Mouse (Mus musculus): ENCODE data around the gene Lyg1.
A peak's percentile ranks its signal among the peaks of the same experiment; 100 is the strongest.

The Lyg1 gene

DNA sequence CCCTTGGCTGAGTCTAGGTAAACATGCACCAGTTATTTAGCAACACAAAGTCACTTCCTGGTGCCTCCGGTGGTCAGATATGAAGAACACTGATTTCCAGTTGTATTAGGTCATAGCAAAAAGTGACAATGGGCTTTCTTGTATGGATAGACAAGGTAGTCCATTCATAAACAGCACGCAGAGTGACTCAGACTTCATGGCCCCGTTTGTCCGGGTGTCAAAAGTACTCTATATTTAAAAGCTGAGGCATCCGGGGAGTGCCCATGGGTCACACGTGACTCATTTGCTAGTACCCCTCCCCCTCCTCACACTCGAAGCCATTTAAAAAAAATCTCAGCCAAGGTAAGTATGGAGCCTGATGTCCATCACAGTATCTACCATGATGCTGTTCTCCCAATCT lies 2.8 kb downstream of the Lyg1 start:
- DNase-seq (ENCODE audit: low read depth, low spot score): peak; percentile 29

DNA sequence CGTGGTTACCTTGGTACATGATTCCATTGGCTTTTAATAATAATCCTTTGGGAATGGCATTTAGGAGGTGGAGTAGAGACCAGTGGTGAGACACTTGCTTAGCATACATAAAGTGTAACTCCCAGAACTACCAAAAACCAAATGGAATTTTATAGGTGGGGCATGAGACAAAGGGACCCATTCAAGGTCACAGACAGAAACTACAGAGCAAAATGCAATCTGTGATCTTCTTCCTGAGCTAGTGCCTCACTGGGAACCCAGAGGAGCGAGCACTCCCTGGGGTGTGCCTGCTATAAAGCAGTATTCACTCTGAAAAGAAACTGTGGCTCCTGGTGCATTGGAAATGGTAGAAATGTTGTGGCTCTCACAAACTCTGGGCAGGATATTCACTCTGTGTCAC lies 8.7 kb downstream of the Lyg1 start:
- DNase-seq (ENCODE audit: low read depth, low spot score): no peak

DNA sequence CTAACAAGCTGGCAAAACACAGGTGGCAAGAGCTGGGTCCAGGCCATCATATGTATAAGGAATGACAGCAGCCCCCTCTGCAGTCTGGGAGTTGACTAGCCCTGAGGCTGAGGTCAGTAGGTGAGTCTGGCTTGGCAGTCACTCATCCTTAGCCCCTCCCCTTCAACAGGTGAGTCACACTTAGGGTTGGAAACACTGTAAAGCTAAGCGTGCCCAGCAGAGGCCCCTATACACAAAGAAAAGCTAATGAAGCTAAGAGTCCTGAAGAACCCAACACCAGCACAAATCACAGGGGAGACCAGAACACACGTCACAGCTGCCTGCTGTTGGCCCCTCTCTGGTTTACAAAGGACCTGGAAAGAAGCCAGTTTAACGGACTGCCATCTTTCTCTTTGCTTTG lies 25.8 kb downstream of the Lyg1 start:
- peak; percentile 80 for DNase-seq (ENCODE audit: low read depth, low spot score)

DNA sequence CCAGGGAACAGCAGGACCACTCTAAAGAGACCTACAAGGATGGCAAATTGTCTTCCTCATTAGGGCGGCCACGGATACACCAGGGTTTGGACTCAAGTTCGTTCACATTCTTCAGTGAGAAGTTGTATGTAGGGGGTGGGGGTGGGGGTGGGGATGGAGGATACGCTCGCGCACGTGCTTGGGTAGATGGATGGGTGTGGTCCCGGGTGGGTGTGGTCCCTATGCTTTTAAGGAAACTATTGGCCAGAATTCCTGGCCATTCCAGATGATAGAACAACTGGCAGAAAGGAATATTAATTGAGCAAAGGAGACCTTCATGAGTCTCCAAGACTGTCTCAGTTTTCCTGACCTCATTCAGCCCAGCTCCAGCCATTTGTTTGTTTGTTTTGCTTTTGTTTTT lies 31.6 kb downstream of the Lyg1 start:
- no peak for DNase-seq (ENCODE audit: low read depth, low spot score)

DNA sequence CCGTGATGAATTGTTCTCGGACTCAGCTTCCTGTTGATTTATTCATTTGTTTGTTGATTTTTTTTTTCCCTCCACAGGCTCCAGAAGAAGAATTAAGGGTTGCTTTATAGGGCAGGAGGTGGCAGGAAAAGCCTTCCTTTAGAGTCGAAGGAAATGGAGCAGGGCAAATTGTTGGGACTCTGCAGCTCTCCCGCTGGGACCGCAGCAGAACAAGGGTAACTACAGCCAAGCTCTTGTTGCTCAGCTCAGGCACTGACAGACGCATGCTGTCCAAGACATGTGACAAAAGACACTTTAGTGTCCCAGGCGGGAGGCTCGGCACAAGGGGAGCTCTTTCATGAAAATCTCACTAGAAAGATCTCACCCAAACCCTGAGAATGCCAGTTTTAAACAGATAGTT lies 35.0 kb downstream of the Lyg1 start:
- DNase-seq (ENCODE audit: low read depth, low spot score): no peak

DNA sequence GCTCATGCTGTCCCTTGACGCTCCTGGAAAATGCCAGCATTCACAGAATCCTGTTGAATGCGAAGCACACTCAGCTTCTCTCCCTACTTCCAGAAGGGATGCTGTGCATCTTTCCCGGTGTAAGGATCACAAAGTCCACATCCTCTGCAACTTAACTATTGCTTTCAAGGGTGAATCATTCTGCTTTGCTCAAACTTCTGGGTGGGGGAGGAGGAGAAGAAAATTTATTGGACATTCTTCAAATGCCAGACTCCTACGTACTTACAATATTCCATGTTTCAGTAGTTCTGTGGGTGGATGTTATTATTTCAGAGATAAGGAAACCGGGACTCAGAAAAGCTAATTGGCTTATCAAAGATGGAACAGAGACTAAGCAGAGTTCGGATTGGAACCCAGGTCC lies 39.5 kb downstream of the Lyg1 start:
- DNase-seq (ENCODE audit: low read depth, low spot score): peak; percentile 54

DNA sequence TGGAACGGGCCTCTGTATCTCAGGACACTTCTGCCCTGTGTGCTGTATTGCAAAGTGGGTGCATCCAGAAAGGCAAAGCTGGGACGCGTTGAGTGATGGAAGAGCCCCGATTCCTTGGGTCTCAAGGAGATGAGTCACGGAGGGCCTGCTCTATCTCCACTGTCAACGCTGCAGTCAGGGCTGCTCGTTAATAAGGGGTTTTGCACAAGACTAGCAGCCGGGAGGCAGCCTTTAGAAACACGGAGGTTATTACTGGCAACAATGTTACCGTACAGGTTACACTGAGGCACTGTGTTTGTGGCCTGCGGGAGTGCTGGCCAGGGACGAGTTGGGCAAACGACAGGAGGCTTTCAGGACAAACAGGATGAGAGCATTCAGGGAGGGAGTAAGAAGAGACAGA lies 39.9 kb downstream of the Lyg1 start:
- DNase-seq (ENCODE audit: low read depth, low spot score): peak; percentile 27

DNA sequence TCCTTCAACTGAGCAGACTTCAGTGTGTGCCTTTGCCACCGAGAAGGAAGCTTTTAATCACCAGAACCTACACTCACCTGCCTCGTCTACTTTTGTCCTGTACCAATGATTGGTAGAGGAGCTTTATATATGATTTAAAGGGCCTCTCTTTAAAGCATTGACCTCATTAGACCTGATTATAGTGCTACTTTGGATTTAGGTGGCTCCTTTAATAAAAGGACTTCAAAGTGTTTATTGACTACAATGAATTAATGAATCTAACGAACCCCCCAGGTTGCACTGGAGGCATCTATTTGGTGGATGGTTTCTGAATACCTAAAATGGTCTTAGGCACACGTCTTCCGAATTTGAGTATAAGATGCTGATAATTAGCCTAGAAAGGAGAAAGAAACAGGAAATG lies 41.2 kb downstream of the Lyg1 start, which contains the start of gene Lyg2:
Gene Lyg2, minus strand, starts transcription at position 101 of the 400 bp plus-strand sequence.
- no peak for DNase-seq (ENCODE audit: low read depth, low spot score)

DNA sequence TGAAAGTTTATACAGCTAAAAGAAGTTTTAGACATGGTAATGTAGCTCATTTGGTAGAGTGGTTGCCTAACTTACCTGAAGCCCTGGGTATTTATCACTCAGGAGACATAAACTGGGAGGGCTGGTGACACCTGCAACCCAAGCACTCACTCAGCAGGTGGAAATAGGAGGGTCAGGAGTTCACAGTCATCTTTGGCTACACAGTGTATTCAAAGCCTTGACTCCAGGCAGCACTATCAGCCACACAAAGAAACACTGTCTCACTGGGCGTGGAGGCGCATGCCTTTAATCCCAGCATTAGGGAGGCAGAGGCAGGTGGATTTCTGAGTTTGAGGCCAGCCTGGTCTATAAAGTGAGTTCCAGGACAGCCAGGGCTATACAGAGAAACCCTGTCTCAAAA lies 44.8 kb downstream of the Lyg1 start:
- DNase-seq (ENCODE audit: low read depth, low spot score): no peak

DNA sequence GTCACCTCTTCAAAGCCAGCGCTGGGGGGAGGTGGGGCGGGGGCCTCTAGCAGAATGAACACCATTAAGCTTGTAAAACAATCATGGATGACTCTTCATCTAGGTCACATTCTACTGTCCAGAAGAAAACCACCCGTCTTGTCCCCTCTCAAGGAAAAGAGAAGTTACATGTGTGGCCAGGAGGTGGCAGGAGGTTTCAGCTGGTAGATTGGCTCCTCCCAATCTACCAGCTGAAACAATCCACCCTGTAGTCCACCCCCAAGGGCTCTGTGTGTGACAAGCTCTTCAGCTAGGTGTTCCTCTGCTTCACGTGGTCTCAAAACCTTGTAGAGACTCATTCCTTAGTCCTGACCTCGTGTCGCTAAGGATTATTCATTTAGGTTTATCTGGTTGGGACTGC lies 54.4 kb downstream of the Lyg1 start:
- peak; percentile 66 for DNase-seq (ENCODE audit: low read depth, low spot score)

DNA sequence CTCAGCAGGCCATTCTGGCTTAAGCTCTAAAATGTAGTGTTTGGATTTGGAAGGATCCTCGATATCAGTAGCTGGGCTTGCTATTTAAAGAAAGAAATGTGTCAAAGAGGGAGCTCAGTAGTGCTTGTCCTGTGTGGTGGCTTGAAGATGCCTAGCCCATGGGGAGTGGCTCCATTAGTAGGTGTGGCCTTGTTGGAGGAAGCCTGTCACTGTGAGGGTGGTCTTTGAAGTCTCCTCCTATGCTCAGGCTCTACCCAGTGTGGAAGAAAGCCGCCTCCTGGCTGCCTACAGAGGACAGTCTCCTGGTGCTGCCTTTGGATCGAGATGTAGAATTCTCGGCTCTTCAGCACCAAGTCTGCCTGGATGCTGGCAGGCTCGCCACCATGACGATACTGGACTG lies 57.3 kb downstream of the Lyg1 start:
- DNase-seq (ENCODE audit: low read depth, low spot score): no peak

DNA sequence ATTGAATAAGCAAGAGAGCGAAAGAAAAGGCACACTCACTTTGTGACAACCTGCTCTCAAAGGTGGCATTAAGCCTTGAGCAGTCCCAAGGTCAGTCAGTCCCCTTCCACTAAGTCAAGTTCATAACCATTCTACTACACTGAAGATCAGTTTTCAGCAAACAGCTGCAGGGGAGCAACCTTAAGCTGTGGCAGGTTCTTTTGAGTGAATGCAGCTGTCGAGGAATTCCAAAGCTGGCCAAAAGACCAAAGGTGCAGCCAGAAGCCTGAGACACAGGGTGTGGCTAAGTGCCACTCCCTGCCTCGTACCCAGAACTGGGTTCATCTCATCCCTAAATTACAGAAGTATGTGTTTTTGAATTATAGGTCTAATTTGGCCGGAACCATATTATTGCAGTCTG lies 57.7 kb downstream of the Lyg1 start:
- no peak for DNase-seq (ENCODE audit: low read depth, low spot score)
